Mouse (Mus musculus) heart, adult 2 months (tissue): ENCODE results near the gene Foxn1.

Experiments
- CTCF ChIP-seq: fragments of 200-600 bp; IDR thresholded peaks from 2 replicates; pipeline ENCODE4 v1.8.1; 2022; ENCODE audit warnings: antibody characterized with exemption, mild to moderate bottlenecking, moderate library complexity
- EP300 ChIP-seq: fragments of 200-500 bp; IDR thresholded peaks from 2 replicates; pipeline ENCODE4 v1.6.1; 2011; ENCODE audit warnings: low read depth, low read length, control low read depth; ENCODE audit not compliant: insufficient read depth
- POLR2A ChIP-seq: fragments of 200-500 bp; IDR thresholded peaks from 2 replicates; pipeline ENCODE4 v1.6.1; 2011; ENCODE audit warnings: mild to moderate bottlenecking, low read depth, low read length, control low read depth; ENCODE audit not compliant: insufficient read depth

- no peak for TF ChIP-seq EP300
- TF ChIP-seq CTCF, result no peak
- TF ChIP-seq POLR2A, result no peak
Observed at GRCm38 (mm10) chr11:78328512-78329056, 57.8 kb downstream of the Foxn1 start.
